Mouse (Mus musculus): ENCODE results near the gene H2-Ob. TPM values are rescaled to one million over a fixed set of nuclear protein-coding genes. Genes with fewer than 3 reads are reported as not detected.

H2-Ob gene
- total and polyA plus RNA-seq, 2 experiments: 1.6 to 2.9 TPM

- no peaks in the 10 kb centered on the region for H3K27me3 ChIP-seq (ENCODE audit: control insufficient read depth, insufficient read depth, low read length)
- no peak overlapping the region for H3K4me3 ChIP-seq (ENCODE audit: insufficient read depth, low read depth, low read length)
- no peak overlapping the region for H3K9ac ChIP-seq (ENCODE audit: low read depth, low read length)
- no peaks in the 10 kb centered on the region for H3K36me3 ChIP-seq (ENCODE audit: control insufficient read depth, insufficient read depth, low read length)
- no peak for DNase-seq (ENCODE audit: extremely low read depth, low read depth, low spot score)
- H3K79me2 ChIP-seq (ENCODE audit: control insufficient read depth, insufficient read depth, low read length): no peaks in the 10 kb centered on the region
- no peak overlapping the region for H3K27ac ChIP-seq (replicated peaks; ENCODE audit: insufficient read depth, low read depth, low read length)
- no peaks in the 10 kb centered on the region for H3K4me1 ChIP-seq (ENCODE audit: control insufficient read depth, insufficient read depth, low read length)
- WGBS: 67% methylated on average over 4 of the region's 4 CpGs
- TF ChIP-seq POLR2A (IDR thresholded peaks at IDR 0.05; ENCODE audit: extremely low read depth, insufficient read depth, low read length) (no peak), CTCF (IDR thresholded peaks at IDR 0.05; ENCODE audit: low read depth, low read length) (no peak)
Measured at GRCm38 (mm10) chr17:34294249-34294648, 55.5 kb downstream of the H2-Ob start.

GRCm38 (mm10) chr17:34295307-34295706, 56.6 kb downstream of the H2-Ob start:
- TF ChIP-seq CTCF (IDR thresholded peaks at IDR 0.05; ENCODE audit: low read depth, low read length) (no peak), POLR2A (IDR thresholded peaks at IDR 0.05; ENCODE audit: extremely low read depth, insufficient read depth, low read length) (no peak)
- no peaks in the 10 kb centered on the region for H3K36me3 ChIP-seq (ENCODE audit: control insufficient read depth, insufficient read depth, low read length)
- no peaks in the 10 kb centered on the region for H3K27me3 ChIP-seq (ENCODE audit: control insufficient read depth, insufficient read depth, low read length)
- H3K4me3 ChIP-seq (ENCODE audit: insufficient read depth, low read depth, low read length): no peak overlapping the region
- no peak overlapping the region for H3K27ac ChIP-seq (replicated peaks; ENCODE audit: insufficient read depth, low read depth, low read length)
- H3K9ac ChIP-seq (ENCODE audit: low read depth, low read length): no peak overlapping the region
- DNase-seq (ENCODE audit: extremely low read depth, low read depth, low spot score): no peak
- H3K4me1 ChIP-seq (ENCODE audit: control insufficient read depth, insufficient read depth, low read length): no peaks in the 10 kb centered on the region
- no peaks in the 10 kb centered on the region for H3K79me2 ChIP-seq (ENCODE audit: control insufficient read depth, insufficient read depth, low read length)

DNA sequence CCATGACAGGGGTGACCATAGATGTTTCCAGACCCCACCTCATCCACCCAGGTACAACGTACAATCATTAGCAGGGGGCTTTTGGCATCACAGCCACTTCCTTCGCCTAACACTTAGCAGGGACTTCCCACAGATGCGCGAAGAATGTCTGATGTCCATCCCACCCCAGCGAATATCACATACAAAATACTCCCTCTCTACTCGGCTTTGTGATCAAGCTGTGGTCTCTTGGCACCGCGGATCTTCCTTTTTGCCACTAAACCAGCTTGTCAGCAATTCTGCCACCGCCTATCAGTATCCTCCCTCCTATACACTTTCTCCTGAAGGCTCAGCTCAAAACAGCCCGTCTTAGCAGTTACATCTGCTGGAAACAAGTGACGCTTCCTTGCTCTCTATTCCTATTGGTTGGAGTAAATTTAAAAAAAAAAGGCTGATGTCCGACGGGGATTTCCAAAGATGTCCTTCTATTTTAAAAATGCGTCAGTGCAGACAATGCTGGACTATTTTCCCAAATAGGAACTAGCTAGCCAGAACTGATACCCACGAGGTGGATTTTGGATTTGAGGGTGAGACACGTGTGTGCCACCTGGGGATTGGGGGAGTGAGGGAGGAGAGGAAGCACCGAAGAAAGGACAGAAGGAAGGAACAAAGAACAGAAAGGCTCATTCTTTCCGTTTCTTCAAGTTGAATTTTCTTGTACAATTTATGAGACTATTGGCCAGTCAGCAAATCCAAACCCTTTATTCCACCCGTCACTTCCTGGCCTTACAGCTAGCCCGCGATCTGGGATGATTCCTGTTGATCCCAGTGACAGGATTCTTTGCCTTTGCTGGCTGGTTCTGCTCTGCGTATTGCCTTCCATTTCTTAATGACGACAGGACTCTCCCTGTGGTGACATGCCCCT, 57.4 kb downstream of the H2-Ob start:
- Histone ChIP-seq H3K27ac (replicated peaks; ENCODE audit: insufficient read depth, low read depth, low read length) (peak overlapping the region; percentile 7; the same call in 1 of the 2 replicates), H3K4me3 (ENCODE audit: insufficient read depth, low read depth, low read length) (no peak overlapping the region)

DNA sequence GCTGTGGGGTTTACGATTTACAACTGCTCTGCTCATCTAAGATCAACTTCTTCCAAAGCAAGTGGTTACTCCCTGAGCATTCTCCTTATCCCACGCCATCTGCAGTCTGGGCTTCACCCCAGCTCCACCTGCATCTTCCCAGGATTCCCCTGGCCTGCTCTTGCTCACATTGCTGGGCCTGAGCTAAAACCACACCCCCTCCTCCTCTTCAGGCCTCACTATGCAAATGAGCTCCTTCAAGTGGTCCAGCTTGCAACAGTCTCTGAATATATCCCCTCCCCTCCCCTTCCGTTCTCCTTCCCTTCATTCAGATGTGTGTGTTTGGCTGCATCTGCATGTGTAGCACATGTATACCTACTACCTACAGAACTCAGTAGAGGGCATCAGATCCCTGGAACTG, 60.7 kb downstream of the H2-Ob start:
- Histone ChIP-seq H3K36me3 (ENCODE audit: control insufficient read depth, insufficient read depth, low read length) (no peaks in the 10 kb centered on the region), H3K27ac (replicated peaks; ENCODE audit: insufficient read depth, low read depth, low read length) (no peak overlapping the region), H3K4me3 (ENCODE audit: insufficient read depth, low read depth, low read length) (no peak overlapping the region), H3K4me1 (ENCODE audit: control insufficient read depth, insufficient read depth, low read length) (no peaks in the 10 kb centered on the region), H3K79me2 (ENCODE audit: control insufficient read depth, insufficient read depth, low read length) (no peaks in the 10 kb centered on the region), H3K27me3 (ENCODE audit: control insufficient read depth, insufficient read depth, low read length) (no peaks in the 10 kb centered on the region), H3K9ac (ENCODE audit: low read depth, low read length) (no peak overlapping the region)
- TF ChIP-seq POLR2A (IDR thresholded peaks at IDR 0.05; ENCODE audit: extremely low read depth, insufficient read depth, low read length): no peak
- no peak for TF ChIP-seq CTCF (IDR thresholded peaks at IDR 0.05; ENCODE audit: low read depth, low read length)
- 84% methylated on average over 3 of the region's 3 CpGs for WGBS
- DNase-seq (ENCODE audit: extremely low read depth, low read depth, low spot score): no peak

More for the DNA sequence above, 57.4 kb downstream of the H2-Ob start:
- no peaks in the 10 kb centered on the region for H3K27me3 ChIP-seq (ENCODE audit: control insufficient read depth, insufficient read depth, low read length)
- H3K9ac ChIP-seq (ENCODE audit: low read depth, low read length): peak overlapping the region; percentile 14; the same call in 1 of the 2 replicates
- WGBS: 28% methylated on average over 23 of the region's 23 CpGs
- peak; percentile 57 for DNase-seq (ENCODE audit: extremely low read depth, low read depth, low spot score)
- H3K4me1 ChIP-seq (ENCODE audit: control insufficient read depth, insufficient read depth, low read length): no peaks in the 10 kb centered on the region
- TF ChIP-seq POLR2A (IDR thresholded peaks at IDR 0.05; ENCODE audit: extremely low read depth, insufficient read depth, low read length): no peak
- TF ChIP-seq CTCF (IDR thresholded peaks at IDR 0.05; ENCODE audit: low read depth, low read length): no peak
- H3K79me2 ChIP-seq (ENCODE audit: control insufficient read depth, insufficient read depth, low read length): no peaks in the 10 kb centered on the region
- no peaks in the 10 kb centered on the region for H3K36me3 ChIP-seq (ENCODE audit: control insufficient read depth, insufficient read depth, low read length)

DNA sequence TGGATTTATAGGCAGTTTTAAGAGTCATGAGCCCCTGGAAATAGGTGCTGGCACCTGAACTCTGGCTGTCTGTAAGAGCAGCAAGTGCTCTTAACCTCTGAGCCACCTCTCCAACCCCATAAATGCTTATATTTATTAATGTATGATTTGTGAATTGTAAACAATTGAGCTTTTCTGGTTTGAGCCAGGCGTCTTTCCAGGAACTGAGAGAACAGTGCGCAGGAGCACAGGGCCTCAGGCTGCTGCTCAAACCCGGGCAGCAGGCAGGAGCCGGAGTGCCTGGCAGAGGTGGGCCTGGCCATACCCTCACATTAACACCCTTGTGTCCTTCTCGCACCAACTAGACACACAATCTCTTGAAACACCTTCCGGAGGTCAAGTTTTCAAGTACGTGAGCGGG, 61.4 kb downstream of the H2-Ob start:
- no peak for DNase-seq (ENCODE audit: extremely low read depth, low read depth, low spot score)
- no peak overlapping the region for H3K9ac ChIP-seq (ENCODE audit: low read depth, low read length)
- H3K27me3 ChIP-seq (ENCODE audit: control insufficient read depth, insufficient read depth, low read length): no peaks in the 10 kb centered on the region
- WGBS: 92% methylated on average over 8 of the region's 8 CpGs
- no peak overlapping the region for H3K4me3 ChIP-seq (ENCODE audit: insufficient read depth, low read depth, low read length)
- no peaks in the 10 kb centered on the region for H3K4me1 ChIP-seq (ENCODE audit: control insufficient read depth, insufficient read depth, low read length)
- no peaks in the 10 kb centered on the region for H3K79me2 ChIP-seq (ENCODE audit: control insufficient read depth, insufficient read depth, low read length)
- H3K36me3 ChIP-seq (ENCODE audit: control insufficient read depth, insufficient read depth, low read length): no peaks in the 10 kb centered on the region
- TF ChIP-seq POLR2A (IDR thresholded peaks at IDR 0.05; ENCODE audit: extremely low read depth, insufficient read depth, low read length) (no peak), CTCF (IDR thresholded peaks at IDR 0.05; ENCODE audit: low read depth, low read length) (no peak)
- no peak overlapping the region for H3K27ac ChIP-seq (replicated peaks; ENCODE audit: insufficient read depth, low read depth, low read length)
